Mouse (Mus musculus) forebrain, embryonic 12.5 days (tissue): ENCODE data around the gene Kng2. TPM values are rescaled to one million over a fixed set of nuclear protein-coding genes. Genes with fewer than 3 reads are reported as not detected.
"Not testable (repeated sequence)": the region's sequence is repeated elsewhere in the genome, so short reads cannot be mapped to it uniquely, and the experiment has no call there.

Source experiments
- ATAC-seq: fragments of 200-750 bp; cut with Nextera tagmentation; 2 replicates; pipeline ENCODE4 v1.8.0; 2017; ENCODE audit warnings: moderate TSS enrichment; ENCODE audit not compliant: low FRiP score
- H3K27ac ChIP-seq: fragments of 300-500 bp; sonication (generic); 2 replicates; pipeline ENCODE4 v1.5.1; 2016; ENCODE audit warnings: mild to moderate bottlenecking
- H3K27me3 ChIP-seq: fragments of 300-500 bp; sonication (generic); 2 replicates; pipeline ENCODE4 v1.6.1; 2016; ENCODE audit warnings: mild to moderate bottlenecking
- H3K36me3 ChIP-seq: fragments of 300-500 bp; sonication (generic); replicated peaks from 2 replicates; pipeline ENCODE4 v1.6.1; 2016; ENCODE audit warnings: mild to moderate bottlenecking
- H3K4me1 ChIP-seq: fragments of 300-500 bp; sonication (generic); 2 replicates; pipeline ENCODE4 v1.6.1; 2016
- H3K4me2 ChIP-seq: fragments of 300-500 bp; sonication (generic); 2 replicates; pipeline ENCODE4 v1.6.1; 2016; ENCODE audit warnings: mild to moderate bottlenecking, moderate library complexity
- H3K4me3 ChIP-seq: fragments of 300-500 bp; sonication (generic); replicated peaks from 2 replicates; pipeline ENCODE4 v1.5.1; 2016; ENCODE audit warnings: mild to moderate bottlenecking
- H3K9ac ChIP-seq: fragments of 300-500 bp; sonication (generic); 2 replicates; pipeline ENCODE4 v1.6.1; 2016; ENCODE audit warnings: mild to moderate bottlenecking
- H3K9me3 ChIP-seq: fragments of 300-500 bp; sonication (generic); 2 replicates; pipeline ENCODE4 v1.6.1; 2016
- WGBS: fragments of 180-500 bp; shearing (Covaris S2); methylation state at CpG from one replicate; pipeline ENCODE4 v1.1.7; 2016; 5-methylcytosine and 5-hydroxymethylcytosine counted together
- polyA plus RNA-seq: library from polyadenylated mRNA; unstranded; fragments of >200 nt; fragmentation: Nextera tagmentation; extraction: Ambion mirVana; gene quantifications from 2 replicates; pipeline ENCODE4 v1.2.1, GENCODE M21; 2016

The Kng2 gene
- polyA plus RNA-seq, 1 experiment from 2014 or later, result not detected

- Histone ChIP-seq H3K27ac (no peak within 1 kb of the TSS), H3K36me3 (no peaks in the 10 kb centered on the region), H3K4me1 (peaks cover 7% of the 10 kb centered on the region; the same call in 1 of the 2 replicates), H3K4me3 (no peak within 1 kb of the TSS), H3K4me2 (no peak within 1 kb of the TSS), H3K27me3 (no peaks in the 10 kb centered on the region), H3K9ac (no peak within 1 kb of the TSS), H3K9me3 (no peaks in the 10 kb centered on the region)
- WGBS, result 90% methylated on average over 6 of the region's 6 CpGs
- no peak for ATAC-seq
Observed at GRCm38 (mm10) chr16:22950840-22951395, 78.4 kb downstream of the Kng2 start, which contains the start of gene Hrg. Gene Hrg (plus strand): TSS chr16:22951072.

GRCm38 (mm10) chr16:22947371-22947770 is 81.9 kb downstream of the Kng2 start:
- Histone ChIP-seq H3K4me2 (no peak overlapping the region), H3K4me1 (no peaks in the 10 kb centered on the region), H3K27ac (no peak overlapping the region), H3K4me3 (no peak overlapping the region), H3K9me3 (no peaks in the 10 kb centered on the region), H3K9ac (no peak overlapping the region), H3K36me3 (no peaks in the 10 kb centered on the region), H3K27me3 (no peaks in the 10 kb centered on the region)
- WGBS, result 88% methylated on average over 2 of the region's 2 CpGs
- ATAC-seq, result no peak

GRCm38 (mm10) chr16:22941825-22942476 is 87.3 kb downstream of the Kng2 start:
- not testable (repeated sequence) for H3K4me1 ChIP-seq, H3K4me2 ChIP-seq, ATAC-seq

GRCm38 (mm10) chr16:22939120-22939695 is 90.1 kb downstream of the Kng2 start:
- Histone ChIP-seq H3K4me2 (no peak overlapping the region), H3K9me3 (no peaks in the 10 kb centered on the region), H3K36me3 (no peaks in the 10 kb centered on the region), H3K27me3 (no peaks in the 10 kb centered on the region), H3K4me3 (no peak overlapping the region), H3K4me1 (no peaks in the 10 kb centered on the region), H3K27ac (no peak overlapping the region), H3K9ac (no peak overlapping the region)
- WGBS, result 83% methylated on average over 8 of the region's 8 CpGs
- no peak for ATAC-seq

More at GRCm38 (mm10) chr16:22941825-22942476, 87.3 kb downstream of the Kng2 start:
- not testable (repeated sequence) for H3K4me3 ChIP-seq, H3K27me3 ChIP-seq, H3K36me3 ChIP-seq, H3K27ac ChIP-seq, H3K9me3 ChIP-seq, H3K9ac ChIP-seq

- no peaks in the 10 kb centered on the region for H3K36me3 ChIP-seq
- no peak overlapping the region for H3K4me3 ChIP-seq
- H3K4me1 ChIP-seq, result no peaks in the 10 kb centered on the region
- 81% methylated on average over 2 of the region's 2 CpGs for WGBS
- H3K4me2 ChIP-seq, result no peak overlapping the region
- no peak for ATAC-seq
- no peak overlapping the region for H3K9ac ChIP-seq
- H3K27ac ChIP-seq, result no peak overlapping the region
- no peaks in the 10 kb centered on the region for H3K9me3 ChIP-seq
- H3K27me3 ChIP-seq, result no peaks in the 10 kb centered on the region
Observed at GRCm38 (mm10) chr16:22938541-22938940, 90.7 kb downstream of the Kng2 start.

GRCm38 (mm10) chr16:22937631-22938030 is 91.7 kb downstream of the Kng2 start:
- WGBS, result 89% methylated on average over 12 of the region's 12 CpGs
- Histone ChIP-seq H3K27me3 (no peaks in the 10 kb centered on the region), H3K9me3 (no peaks in the 10 kb centered on the region), H3K9ac (no peak overlapping the region), H3K36me3 (no peaks in the 10 kb centered on the region), H3K4me3 (no peak overlapping the region), H3K27ac (no peak overlapping the region), H3K4me2 (no peak overlapping the region), H3K4me1 (no peaks in the 10 kb centered on the region)
- no peak for ATAC-seq

Other genes starting within 250 kb of the Kng2 start
- not detected in 2 replicates for gene Crygs, start 217.9 kb downstream of the Kng2 start, polyA plus RNA-seq
- 30.8 and 36.2 TPM in 2 replicates for gene Tbccd1, start 171.8 kb downstream of the Kng2 start, polyA plus RNA-seq
- 87.7 and 87.8 TPM in 2 replicates for gene Dnajb11, start 171.6 kb downstream of the Kng2 start, polyA plus RNA-seq
- not detected in 2 replicates for gene Ahsg, start 138.2 kb downstream of the Kng2 start, polyA plus RNA-seq
- gene Fetub, start 111.1 kb downstream of the Kng2 start, polyA plus RNA-seq, result not detected in 2 replicates
- not detected in 2 replicates for gene Hrg, start 78.4 kb downstream of the Kng2 start, polyA plus RNA-seq
- gene Kng1, start 28.4 kb upstream of the Kng2 start, polyA plus RNA-seq, result not detected in 2 replicates
- gene Eif4a2, start 78.0 kb upstream of the Kng2 start, polyA plus RNA-seq, result 221 and 223 TPM in 2 replicates
- gene Rfc4, start 98.3 kb upstream of the Kng2 start, polyA plus RNA-seq, result 181 and 190 TPM in 2 replicates
- gene Adipoq, start 117.1 kb upstream of the Kng2 start, polyA plus RNA-seq, result not detected in 2 replicates
- gene St6gal1, start 195.3 kb upstream of the Kng2 start, polyA plus RNA-seq, result 34.6 and 36.2 TPM in 2 replicates